ENCODE assay signal across 7 mouse cellular contexts in the genomic region with DNA sequence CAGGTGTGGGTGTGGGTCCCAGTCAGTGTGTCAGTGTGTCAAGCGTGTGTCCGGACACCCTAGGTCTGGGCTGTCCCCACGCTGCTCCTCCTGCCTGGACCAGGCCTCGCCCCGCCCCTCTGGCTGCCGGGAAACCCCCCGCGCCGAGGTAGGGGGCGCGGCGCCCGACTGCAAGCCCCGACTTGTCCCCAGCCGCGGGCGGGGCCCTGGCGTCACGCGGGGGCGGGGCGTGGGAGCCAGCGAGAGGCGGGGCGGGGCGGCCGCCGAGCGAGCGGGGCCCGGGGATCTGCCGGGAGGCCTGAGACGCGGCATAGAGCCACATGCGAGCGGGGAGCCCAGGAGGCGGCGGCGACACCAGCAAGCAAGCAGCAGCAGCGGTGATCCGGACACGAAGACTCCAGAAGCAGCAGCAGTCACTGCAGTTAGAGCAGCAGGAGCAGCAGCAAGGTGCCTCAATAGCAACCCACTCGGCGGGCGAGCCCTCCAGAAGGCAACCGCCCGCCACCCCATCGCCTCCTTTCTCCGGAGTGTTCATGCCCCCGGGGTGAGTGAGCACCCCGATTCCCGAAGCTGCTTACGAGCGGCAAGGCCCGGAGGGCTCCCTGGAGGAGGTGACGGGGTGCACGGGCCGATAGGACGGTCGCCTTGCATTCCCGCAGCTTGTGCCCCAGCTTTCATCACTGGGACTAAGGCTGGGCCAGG. TPM values are rescaled to one million over a fixed set of nuclear protein-coding genes. Genes with fewer than 3 reads are reported as not detected.
DNase-seq lines count a peak whose midpoint lies in the region; TF ChIP-seq lines count a peak whose summit lies in the region.

No protein-coding gene starts in this region.

- peak; percentile 93 to 97 for DNase-seq in adrenal gland, adult 18-20 months (ENCODE audit: low spot score in 2 of 2)
- peak; percentile 91 for DNase-seq in gastrocnemius, postnatal 10 days
- DNase-seq in induced T-regulatory cell, adult 2 months (ENCODE audit: low read depth) = peak; percentile 94
- DNase-seq in left cerebral cortex, postnatal 4 days = peak; percentile 84
- DNase-seq in midbrain, embryonic 10.5 days (ENCODE audit: low spot score) = peak; percentile 77
- DNase-seq in skeletal muscle tissue, adult 2 months (ENCODE audit: low read depth, low spot score) = peak; percentile 54

- peaks cover 5% of the 10 kb centered on the region; the same call in 1 of the 2 replicates for H3K9me3 ChIP-seq in midbrain, embryonic 10.5 days (replicated peaks)

- peaks cover 5% of the 10 kb centered on the region; the same call in 1 of the 2 replicates for H3K4me1 ChIP-seq in cortical plate, adult 2 months (ENCODE audit: control insufficient read depth, insufficient read depth, low read length)
- peaks cover 62% of the 10 kb centered on the region for H3K4me1 ChIP-seq in midbrain, embryonic 10.5 days

- peak overlapping the region; percentile 87 for H3K27ac ChIP-seq in cortical plate, adult 2 months (ENCODE audit: insufficient read depth, low read length)
- H3K27ac ChIP-seq in midbrain, embryonic 10.5 days (replicated peaks) = peak overlapping the region; percentile 79

- peaks cover 12% of the 10 kb centered on the region; the same call in 1 of the 2 replicates for H3K27me3 ChIP-seq in midbrain, embryonic 10.5 days (ENCODE audit: low read depth, poor library complexity, severe bottlenecking)

- no peak for TF ChIP-seq CTCF in cortical plate, adult 2 months (IDR thresholded peaks at IDR 0.05; ENCODE audit: extremely low read depth, insufficient read depth, low read length)

- peak overlapping the region; percentile 98 for H3K4me3 ChIP-seq in cortical plate, adult 2 months (ENCODE audit: insufficient read depth, low read length)
- H3K4me3 ChIP-seq in midbrain, embryonic 10.5 days = peak overlapping the region; percentile 95

- 1% methylated on average over 61 of the region's 61 CpGs for WGBS in midbrain, embryonic 10.5 days

- no peaks in the 10 kb centered on the region for H3K36me3 ChIP-seq in midbrain, embryonic 10.5 days

- TF ChIP-seq POLR2A in cortical plate, adult 2 months (IDR thresholded peaks at IDR 0.05; ENCODE audit: extremely low read depth, insufficient read depth, low read length) = no peak

- intact Hi-C loops in left cerebral cortex, postnatal 4 days (cut with DNase I) = no loop called here

RNA-seq across cellular contexts. Expression of gene Bbc3, which starts 1.3 kb away (rescaled TPM):
- total RNA-seq in adrenal gland, adult 18-20 months (2021) = 1 to 10 TPM; 5.2 to 6.0 TPM
- polyA plus RNA-seq in cortical plate, adult 2 months (2012; rRNA removed) = 8.1 and 11.2 TPM in 2 replicates
- total RNA-seq in gastrocnemius, postnatal 10 days (2021) = 1 to 10 TPM; 4.6 to 6.1 TPM
- total RNA-seq in left cerebral cortex, postnatal 4 days (2021) = 10 to 100 TPM; 45.7 to 51.8 TPM
- polyA plus RNA-seq in midbrain, embryonic 10.5 days (2016; fragmentation: Nextera tagmentation; extraction: Ambion mirVana) = 14.4 and 17.1 TPM in 2 replicates

RNA-seq across cellular contexts. Expression of gene Ccdc9, which starts 22.9 kb away (rescaled TPM):
- 10 to 100 TPM; 52.2 to 59.2 TPM for total RNA-seq in adrenal gland, adult 18-20 months (2021)
- 68.9 and 79.1 TPM in 2 replicates for polyA plus RNA-seq in cortical plate, adult 2 months (2012; rRNA removed)
- 10 to 100 TPM; 34.0 to 47.6 TPM for total RNA-seq in gastrocnemius, postnatal 10 days (2021)
- 10 to 100 TPM; 86.2 to 91.5 TPM for total RNA-seq in left cerebral cortex, postnatal 4 days (2021)
- polyA plus RNA-seq in midbrain, embryonic 10.5 days (2016; fragmentation: Nextera tagmentation; extraction: Ambion mirVana) = 24.6 and 34.1 TPM in 2 replicates

RNA-seq across cellular contexts. Expression of gene Inafm1, which starts 36.1 kb away (rescaled TPM):
- 10 to 100 TPM; 21.1 to 21.8 TPM for total RNA-seq in adrenal gland, adult 18-20 months (2021)
- polyA plus RNA-seq in cortical plate, adult 2 months (2012; rRNA removed) = 49.8 and 53.2 TPM in 2 replicates
- 10 to 100 TPM; 11.0 to 11.7 TPM for total RNA-seq in gastrocnemius, postnatal 10 days (2021)
- total RNA-seq in left cerebral cortex, postnatal 4 days (2021) = 10 to 100 TPM; 42.8 to 46.5 TPM
- polyA plus RNA-seq in midbrain, embryonic 10.5 days (2016; fragmentation: Nextera tagmentation; extraction: Ambion mirVana) = 6.3 and 10.0 TPM in 2 replicates

RNA-seq across cellular contexts. Expression of gene C5ar1, which starts 50.1 kb away (rescaled TPM):
- total RNA-seq in adrenal gland, adult 18-20 months (2021) = 10 to 100 TPM in 1 of 2 experiments, 1 to 10 TPM in 1; 7.0 to 13.1 TPM
- 1.5 and 2.0 TPM in 2 replicates for polyA plus RNA-seq in cortical plate, adult 2 months (2012; rRNA removed)
- total RNA-seq in gastrocnemius, postnatal 10 days (2021) = 1 to 10 TPM; 3.2 to 3.3 TPM
- total RNA-seq in left cerebral cortex, postnatal 4 days (2021) = 1 to 10 TPM in 1 of 2 experiments, under 1 TPM in 1; 0.97 to 1.8 TPM
- 0.86 and 1.4 TPM in 2 replicates for polyA plus RNA-seq in midbrain, embryonic 10.5 days (2016; fragmentation: Nextera tagmentation; extraction: Ambion mirVana)

Comparison
In these comparisons a context has a peak if more than half of its experiments do, and no peak if none do; other contexts are left out.
1. Peak in every context shown above with its lines: DNase-seq, H3K4me3 ChIP-seq and H3K27ac ChIP-seq.
2. RNA of gene Bbc3, which starts 1.3 kb away (total RNA-seq): 45.7 to 51.8 TPM in left cerebral cortex, postnatal 4 days; 4.6 to 6.1 TPM in gastrocnemius, postnatal 10 days and 5.2 to 6.0 TPM in adrenal gland, adult 18-20 months; every median in the first group is over 4 times any median in the second.